Mouse (Mus musculus) E14TG2a.4 (cell line): Measurements from ENCODE around the gene Cbx4.

Experiments
- H3K27me3 ChIP-seq: 2 replicates; pipeline ENCODE4 v1.6.1; 2014; ENCODE audit warnings: low read length, control low read depth; ENCODE audit not compliant: insufficient read depth
- H3K36me3 ChIP-seq: 2 replicates; pipeline ENCODE4 v1.6.1; 2014; ENCODE audit warnings: low read length, control low read depth; ENCODE audit not compliant: insufficient read depth
- H3K4me1 ChIP-seq: replicated peaks from 2 replicates; pipeline ENCODE4 v1.6.1; 2014; ENCODE audit warnings: low read depth, low read length, control low read depth
- H3K4me3 ChIP-seq: replicated peaks from 2 replicates; pipeline ENCODE4 v1.5.1; 2014; ENCODE audit warnings: mild to moderate bottlenecking, low read length
- H3K9me3 ChIP-seq: 2 replicates; pipeline ENCODE4 v1.6.1; 2014; ENCODE audit warnings: low read length, control low read depth
- CTCF ChIP-seq: conservative IDR thresholded peaks from 2 replicates; pipeline ENCODE4 v1.5.1; 2014; ENCODE audit warnings: low read length
- NANOG ChIP-seq: IDR thresholded peaks from 2 replicates; pipeline ENCODE4 v1.6.1; 2014; ENCODE audit warnings: borderline replicate concordance, low read length, mixed read lengths
- POU5F1 ChIP-seq: IDR thresholded peaks from 2 replicates; pipeline ENCODE4 v1.6.1; 2014; ENCODE audit warnings: low read length, borderline replicate concordance

Gene Cbx4

DNA sequence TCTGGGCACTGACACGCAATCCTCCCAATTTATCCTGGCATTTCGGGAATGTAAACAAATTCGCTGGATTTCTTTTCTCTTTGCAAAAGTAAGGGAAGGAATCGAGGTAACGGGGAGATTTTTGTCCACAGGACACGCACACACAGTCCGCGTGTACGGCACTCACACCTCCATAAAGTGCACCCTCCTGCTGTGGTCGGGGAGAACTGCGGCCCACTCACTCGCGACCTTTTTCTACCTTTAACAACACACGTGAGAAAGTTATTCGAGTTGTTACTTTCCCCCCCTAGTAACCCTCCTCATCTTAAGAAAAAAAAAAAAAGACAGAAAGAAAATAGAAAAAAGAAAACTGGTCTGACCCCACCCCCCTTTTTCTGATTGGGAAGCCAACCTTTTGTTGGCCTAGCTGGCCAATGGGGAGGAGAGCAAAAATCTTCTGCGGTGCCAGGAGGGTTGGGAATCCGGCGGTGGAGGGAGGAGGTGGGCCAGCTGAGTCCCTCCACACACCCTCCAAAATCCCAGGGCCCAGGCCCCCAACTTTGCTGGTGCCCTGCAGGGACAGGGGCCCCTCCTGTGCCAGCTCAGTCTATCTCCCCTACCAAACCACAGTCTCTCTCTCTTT is 48.1 kb downstream of the Cbx4 start:
- peak overlapping the region; percentile 73 for H3K4me3 ChIP-seq
- peaks cover 78% of the 10 kb centered on the region for H3K4me1 ChIP-seq
- no peaks in the 10 kb centered on the region for H3K36me3 ChIP-seq
- TF ChIP-seq NANOG: no peak
- no peak for TF ChIP-seq CTCF
- no peak for TF ChIP-seq POU5F1
- H3K9me3 ChIP-seq: peaks cover 11% of the 10 kb centered on the region
- H3K27me3 ChIP-seq: peaks cover 93% of the 10 kb centered on the region

- TF ChIP-seq NANOG (no peak), CTCF (no peak), POU5F1 (no peak)
- Histone ChIP-seq H3K36me3 (no peaks in the 10 kb centered on the region), H3K9me3 (peaks cover 11% of the 10 kb centered on the region)
Observed at GRCm38 (mm10) chr11:119036934-119037779, 48.9 kb downstream of the Cbx4 start.

GRCm38 (mm10) chr11:119036447-119036846 is 49.6 kb downstream of the Cbx4 start:
- no peak for TF ChIP-seq NANOG
- no peak for TF ChIP-seq CTCF
- no peak for TF ChIP-seq POU5F1
- Histone ChIP-seq H3K4me1 (peaks cover 64% of the 10 kb centered on the region), H3K27me3 (peaks cover 89% of the 10 kb centered on the region), H3K36me3 (no peaks in the 10 kb centered on the region), H3K9me3 (peaks cover 11% of the 10 kb centered on the region), H3K4me3 (peak overlapping the region; percentile 73; the same call in 1 of the 2 replicates)

More at GRCm38 (mm10) chr11:119036934-119037779, 48.9 kb downstream of the Cbx4 start:
- peaks cover 71% of the 10 kb centered on the region for H3K4me1 ChIP-seq
- peaks cover 90% of the 10 kb centered on the region for H3K27me3 ChIP-seq
- H3K4me3 ChIP-seq: peak overlapping the region; percentile 73

- Histone ChIP-seq H3K9me3 (peaks cover 11% of the 10 kb centered on the region), H3K27me3 (peaks cover 88% of the 10 kb centered on the region), H3K36me3 (peaks cover 3% of the 10 kb centered on the region), H3K4me1 (peaks cover 63% of the 10 kb centered on the region), H3K4me3 (peak overlapping the region; percentile 37; the same call in 1 of the 2 replicates)
- TF ChIP-seq POU5F1 (no peak), CTCF (no peak), NANOG (no peak)
Observed at GRCm38 (mm10) chr11:119035686-119036165, 50.3 kb downstream of the Cbx4 start.

- TF ChIP-seq CTCF (no peak), POU5F1 (no peak), NANOG (no peak)
Observed at GRCm38 (mm10) chr11:119035094-119035685, 50.8 kb downstream of the Cbx4 start.

DNA sequence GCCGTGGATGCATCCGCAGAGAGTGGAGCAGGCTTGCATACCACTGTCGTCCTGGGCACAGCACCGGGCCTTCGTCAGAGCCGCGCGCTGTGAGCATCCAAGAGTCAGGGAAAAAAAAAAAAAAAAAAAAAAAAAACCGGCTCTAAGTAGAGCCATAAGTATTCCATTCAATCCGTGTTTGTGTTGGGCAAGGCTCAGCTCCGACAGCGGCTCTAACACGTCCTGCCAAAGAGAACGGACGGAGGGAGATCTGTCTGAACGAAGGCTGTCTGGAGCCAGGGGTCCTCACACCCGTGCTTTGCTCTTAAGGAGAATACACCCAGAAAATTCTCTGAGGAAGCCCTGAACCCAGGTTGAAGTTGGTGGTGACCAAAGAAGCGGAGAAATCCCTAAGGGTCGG is 51.4 kb downstream of the Cbx4 start:
- peaks cover 11% of the 10 kb centered on the region for H3K9me3 ChIP-seq
- H3K27me3 ChIP-seq: peaks cover 82% of the 10 kb centered on the region
- H3K36me3 ChIP-seq: peaks cover 14% of the 10 kb centered on the region
- H3K4me1 ChIP-seq: peaks cover 55% of the 10 kb centered on the region
- H3K4me3 ChIP-seq: 0 out of 2 replicates have a peak overlapping the region, but pooled peaks have one; percentile 37
- TF ChIP-seq POU5F1 (no peak), NANOG (no peak), CTCF (no peak)

More at GRCm38 (mm10) chr11:119035094-119035685, 50.8 kb downstream of the Cbx4 start:
- Histone ChIP-seq H3K27me3 (peaks cover 88% of the 10 kb centered on the region), H3K4me1 (peaks cover 61% of the 10 kb centered on the region), H3K4me3 (peak overlapping the region; percentile 37; the same call in 1 of the 2 replicates), H3K9me3 (peaks cover 11% of the 10 kb centered on the region), H3K36me3 (peaks cover 8% of the 10 kb centered on the region)

- Histone ChIP-seq H3K27me3 (peaks cover 76% of the 10 kb centered on the region), H3K4me1 (peaks cover 52% of the 10 kb centered on the region), H3K36me3 (peaks cover 20% of the 10 kb centered on the region), H3K4me3 (0 out of 2 replicates have a peak overlapping the region, but pooled peaks have one; percentile 23), H3K9me3 (peaks cover 11% of the 10 kb centered on the region)
- TF ChIP-seq POU5F1: no peak
- peak; percentile 54 for TF ChIP-seq CTCF
Observed at GRCm38 (mm10) chr11:119033874-119034558, 52.0 kb downstream of the Cbx4 start.
